Mouse (Mus musculus) monocyte, adult 5-6 weeks (primary cell): ENCODE measurements at regions not wholly inside any gene's neighbourhood (a gene's known extent, or its start where the extent isn't known, plus 50 kb on each side); places are given as distances from the start of the nearest gene placed in this dataset.
"Not testable (repeated sequence)": the region's sequence is repeated elsewhere in the genome, so short reads cannot be mapped to it uniquely, and the experiment has no call there.

ENCODE experiments used
- ATAC-seq: fragments of 153-309, 156-312 bp; replicated peaks from 2 replicates; pipeline ENCODE4 v1.8.0; 2017; ENCODE audit warnings: mild to moderate bottlenecking; ENCODE audit not compliant: low TSS enrichment, insufficient number of reproducible peaks, severe bottlenecking, poor library complexity, low FRiP score

DNA sequence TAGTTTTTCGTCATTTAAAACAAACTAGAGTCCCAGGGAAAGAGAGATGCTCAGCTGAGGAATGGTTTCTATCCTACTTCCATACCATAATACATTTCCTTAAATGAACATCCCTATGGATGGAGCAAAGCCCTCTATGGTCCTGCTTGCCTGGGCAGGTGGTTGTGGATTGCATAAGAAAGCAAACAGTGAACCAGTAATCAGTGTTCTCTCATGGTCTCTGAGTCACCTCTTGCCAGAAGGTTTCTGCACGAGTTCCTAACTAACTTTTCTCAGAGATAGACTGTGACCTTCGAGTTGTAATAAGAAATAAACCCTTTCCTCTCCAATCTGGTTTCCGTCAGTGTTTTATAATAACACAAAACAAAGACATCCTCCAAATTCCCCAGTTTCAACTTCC, 62.9 kb upstream of the Bet1 start:
- no peak for ATAC-seq

DNA sequence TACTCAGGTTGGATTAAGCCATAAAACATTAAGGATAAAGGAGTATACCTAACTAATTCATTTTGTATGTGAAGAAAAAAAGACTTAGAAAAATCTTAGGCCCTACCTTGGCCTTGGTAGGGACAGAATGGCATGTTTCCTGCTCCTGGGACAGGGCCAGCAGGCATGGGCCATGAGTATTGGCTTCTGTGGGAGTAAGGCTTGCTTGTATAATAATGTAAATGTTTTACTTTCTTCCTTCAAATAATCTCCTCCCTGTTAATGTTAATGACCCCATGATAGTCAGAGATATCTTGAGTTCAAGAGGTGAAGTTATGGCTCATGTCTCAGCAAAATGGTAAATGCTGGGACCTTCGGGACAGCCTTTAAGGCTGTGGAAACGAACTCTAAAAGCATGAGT, 71.5 kb upstream of the Bet1 start:
- no peak for ATAC-seq

DNA sequence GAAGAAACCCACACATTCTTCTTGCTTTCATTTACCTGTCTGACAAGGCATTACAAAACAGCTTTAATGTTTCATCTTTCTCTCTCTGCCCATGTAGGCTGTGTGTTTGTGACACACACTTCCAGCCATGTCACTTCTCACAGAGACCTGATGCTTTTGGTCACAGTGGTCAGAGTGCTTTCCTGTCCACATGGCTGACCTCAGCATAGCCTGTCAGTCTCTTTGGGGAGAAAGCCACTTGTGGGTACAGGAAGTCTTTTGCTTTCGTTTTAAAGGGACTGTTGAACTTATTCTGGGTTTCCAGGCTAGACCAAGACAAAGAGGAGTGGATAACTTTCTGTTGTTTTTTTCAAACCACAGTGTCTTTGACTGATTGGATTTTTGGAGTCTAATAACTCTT, 77.0 kb upstream of the Bet1 start:
- 0 out of 2 replicates have a peak, but pooled peaks have one; percentile 40 for ATAC-seq

DNA sequence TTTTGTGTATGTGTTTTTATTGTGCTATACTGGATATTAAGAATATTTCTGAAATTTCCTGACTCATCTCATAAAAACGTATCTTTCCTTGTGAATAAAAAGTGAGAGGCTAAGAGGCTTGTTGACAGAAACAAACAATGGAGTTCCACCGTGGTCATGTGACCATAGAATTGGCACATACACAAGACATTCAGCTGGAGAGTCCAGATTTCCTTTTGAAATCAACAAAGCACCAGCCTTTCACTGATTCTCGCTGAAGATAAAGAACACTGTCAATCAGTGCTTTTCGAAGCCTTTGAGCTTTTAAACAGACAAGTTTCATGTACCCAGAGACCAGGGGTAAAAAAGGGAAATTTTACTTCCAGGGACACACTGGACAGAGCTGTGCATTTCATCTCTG, 80.3 kb upstream of the Bet1 start:
- ATAC-seq: no peak

DNA sequence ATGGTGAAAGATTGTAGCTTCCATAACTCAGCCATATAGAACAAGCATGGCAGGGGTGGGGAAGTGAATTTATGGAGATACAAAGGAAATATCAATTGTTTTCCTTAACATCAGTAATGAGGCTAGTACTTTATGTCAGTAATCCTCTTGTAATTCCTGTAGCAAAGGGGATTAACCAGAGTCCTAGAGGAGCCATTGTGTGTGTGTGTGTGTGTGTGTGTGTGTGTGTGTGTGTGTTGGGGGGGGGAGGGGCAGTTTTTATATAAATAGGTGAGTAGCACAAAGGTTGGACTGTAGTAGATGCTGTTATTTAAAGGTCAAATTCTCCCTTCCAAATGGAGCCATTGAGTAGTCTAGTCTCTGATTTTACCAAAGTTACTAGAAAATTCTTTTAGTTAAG, 81.0 kb upstream of the Bet1 start:
- no peak for ATAC-seq

DNA sequence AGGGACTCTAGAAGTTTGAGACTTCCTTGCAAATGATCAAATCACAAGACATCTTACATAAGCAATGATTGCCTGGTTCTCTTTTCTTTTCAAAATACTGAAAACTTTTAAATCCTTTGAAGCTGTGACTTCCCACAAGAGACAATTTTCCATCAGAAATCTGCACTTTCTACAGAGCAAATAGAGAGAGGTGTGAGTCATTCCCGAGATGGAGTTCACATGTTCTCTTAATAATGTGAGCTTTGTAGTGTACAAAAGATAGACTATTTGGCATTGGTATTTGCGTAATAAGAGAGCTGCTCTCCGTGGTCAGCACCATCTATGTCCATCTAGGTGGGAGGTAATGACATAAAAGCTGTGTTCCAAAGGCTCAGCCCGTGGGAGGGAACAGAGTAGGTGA, 84.8 kb upstream of the Bet1 start:
- ATAC-seq: no peak

DNA sequence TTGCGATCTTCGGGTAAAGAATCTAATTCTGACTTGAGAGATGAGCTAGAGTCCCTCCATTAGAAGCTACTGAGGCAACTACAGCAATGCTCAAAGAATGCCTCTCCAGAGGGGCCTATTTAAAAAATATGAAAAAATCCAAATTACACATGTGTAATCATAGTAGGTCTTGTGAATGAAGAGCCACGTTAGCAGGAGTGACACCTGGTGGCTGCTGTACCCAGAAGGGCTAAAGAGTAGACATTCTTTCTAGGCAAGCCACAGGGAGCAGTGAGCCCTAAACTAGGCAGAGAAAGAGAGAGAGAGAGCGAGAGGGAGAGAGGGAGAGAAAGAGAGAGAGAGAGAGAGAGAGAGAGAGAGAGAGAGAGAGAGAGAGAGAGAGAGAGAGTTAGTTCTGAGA, 100.9 kb upstream of the Bet1 start:
- no peak for ATAC-seq

DNA sequence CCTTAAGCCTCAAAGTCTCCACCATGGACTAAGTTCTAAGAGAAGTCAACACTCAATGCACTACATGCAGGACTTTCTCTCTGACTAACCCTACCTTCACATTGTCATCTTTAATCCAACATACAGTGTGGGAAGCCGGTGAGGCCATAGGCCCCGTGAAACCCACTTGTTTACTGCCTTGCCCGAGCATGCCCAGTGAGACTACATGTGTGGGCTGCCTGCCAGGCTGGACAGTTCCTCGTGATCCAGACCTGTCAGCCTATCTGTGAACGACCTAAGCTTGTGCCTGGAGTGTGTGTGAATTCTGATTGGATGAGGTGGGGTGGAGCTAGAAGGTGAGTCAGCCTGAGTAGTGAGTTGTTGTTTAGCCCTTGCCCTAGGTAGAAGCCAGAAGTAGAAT, 104.2 kb upstream of the Bet1 start:
- ATAC-seq: not testable (repeated sequence)

DNA sequence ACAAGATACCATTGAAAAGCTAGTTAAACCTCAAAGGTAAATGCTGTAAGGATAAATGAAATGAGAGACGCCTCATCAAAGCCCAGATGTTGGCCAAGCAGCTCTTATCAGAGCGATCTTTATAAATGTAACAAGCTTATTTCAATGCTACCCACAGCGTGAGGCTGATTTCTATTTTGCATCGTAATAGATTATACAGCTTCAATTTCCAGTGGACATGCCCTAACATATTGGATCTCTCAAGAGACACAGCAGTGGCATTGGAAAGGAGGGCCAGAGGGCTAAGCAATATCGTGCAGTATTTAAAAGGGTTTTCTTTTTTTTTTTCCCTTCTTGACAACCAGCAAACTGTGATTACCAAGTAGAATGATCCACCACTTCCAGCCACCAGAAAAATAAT, 106.5 kb upstream of the Bet1 start:
- ATAC-seq: no peak

DNA sequence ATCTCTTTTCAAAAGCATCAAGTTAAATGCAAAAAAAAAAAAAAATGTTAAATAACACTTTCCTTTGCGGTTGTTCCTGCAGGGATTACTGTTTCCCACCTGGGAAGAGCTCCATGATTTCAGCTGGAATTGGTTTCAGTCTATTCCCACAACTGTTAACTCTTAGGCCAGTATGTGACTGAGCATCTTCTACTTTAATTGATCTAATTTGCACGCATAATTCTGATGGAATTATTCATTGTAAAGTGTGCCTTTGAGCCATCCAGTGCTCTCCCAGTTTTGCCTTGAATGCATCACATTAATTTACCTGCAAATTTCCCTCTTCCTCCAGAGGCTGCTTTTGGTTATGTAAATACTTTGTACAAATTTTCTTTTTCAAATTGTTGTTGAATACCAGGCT, 114.4 kb upstream of the Bet1 start:
- ATAC-seq: no peak

DNA sequence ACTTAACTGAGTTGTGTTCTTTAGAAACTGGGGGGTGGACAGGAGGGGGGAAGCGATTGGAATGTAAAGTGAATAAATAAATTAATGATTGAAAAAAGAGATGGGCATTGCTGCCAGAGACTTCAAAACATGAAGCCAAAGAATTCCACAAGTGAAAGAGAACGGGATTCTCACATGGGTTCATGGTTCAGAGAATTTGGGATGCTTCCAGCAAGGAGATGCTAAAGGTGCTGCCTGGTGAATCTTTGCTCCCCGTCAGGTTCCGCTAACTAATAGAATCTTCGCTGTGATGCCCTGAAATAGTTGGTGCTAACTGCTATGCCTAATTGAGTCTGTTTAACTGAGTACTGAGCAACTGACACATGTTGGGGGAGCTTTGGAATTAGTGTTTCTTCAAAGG, 118.9 kb upstream of the Bet1 start:
- ATAC-seq: no peak

DNA sequence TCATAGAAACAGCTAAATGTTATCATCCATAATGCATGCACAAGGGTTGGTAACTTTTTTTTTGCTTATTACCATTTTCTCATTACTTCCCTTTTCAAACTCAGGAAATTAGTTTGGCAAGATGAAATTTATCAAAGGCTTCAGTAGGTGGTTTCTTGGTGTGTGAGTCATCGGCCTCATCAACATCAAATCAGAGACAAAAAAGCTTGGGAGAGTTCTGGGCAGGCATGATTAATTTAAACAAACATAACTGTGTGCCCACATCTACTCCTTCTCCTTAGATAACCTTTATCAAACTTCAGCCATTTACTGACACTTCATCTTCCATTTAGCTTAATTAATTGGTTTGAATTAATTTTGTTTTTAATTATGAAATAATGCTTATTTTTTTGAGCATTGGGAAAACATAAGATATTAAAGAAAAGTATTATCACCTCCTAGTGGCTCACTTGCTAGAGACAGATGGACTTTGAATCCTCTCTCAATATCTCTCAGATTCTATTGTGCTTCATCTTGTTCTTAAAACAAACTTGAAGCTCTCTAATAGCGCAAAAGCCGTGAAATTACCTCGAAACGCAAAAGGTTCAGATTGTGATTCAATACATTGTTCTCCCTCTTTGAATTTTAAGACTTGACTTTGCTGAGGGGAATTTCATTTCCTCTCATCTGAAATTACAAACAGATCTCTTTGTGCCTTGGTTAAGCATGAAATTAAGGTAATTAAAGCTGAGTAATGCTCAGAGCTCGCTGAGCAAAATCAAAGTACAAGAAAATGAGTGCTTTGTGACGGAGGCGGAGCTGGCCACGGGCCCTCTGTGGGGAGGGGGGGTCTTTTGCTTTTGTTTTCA, 158.7 kb upstream of the Bet1 start:
- ATAC-seq: no peak

DNA sequence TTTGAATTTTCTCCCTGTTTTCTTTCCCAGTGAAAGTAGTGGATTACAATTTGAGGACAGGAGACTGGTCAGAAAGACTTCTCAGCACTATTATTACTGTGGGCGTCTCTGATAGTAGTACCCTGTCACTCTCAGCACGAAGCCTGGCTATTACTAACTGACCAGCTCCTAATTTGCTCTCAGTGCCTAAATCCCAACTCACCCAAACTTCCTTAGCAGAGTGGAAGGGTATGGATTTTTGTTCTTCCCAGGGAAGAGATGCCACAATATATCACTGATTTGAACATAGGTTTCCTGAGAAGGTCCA, 159.3 kb upstream of the Bet1 start:
- ATAC-seq: no peak

DNA sequence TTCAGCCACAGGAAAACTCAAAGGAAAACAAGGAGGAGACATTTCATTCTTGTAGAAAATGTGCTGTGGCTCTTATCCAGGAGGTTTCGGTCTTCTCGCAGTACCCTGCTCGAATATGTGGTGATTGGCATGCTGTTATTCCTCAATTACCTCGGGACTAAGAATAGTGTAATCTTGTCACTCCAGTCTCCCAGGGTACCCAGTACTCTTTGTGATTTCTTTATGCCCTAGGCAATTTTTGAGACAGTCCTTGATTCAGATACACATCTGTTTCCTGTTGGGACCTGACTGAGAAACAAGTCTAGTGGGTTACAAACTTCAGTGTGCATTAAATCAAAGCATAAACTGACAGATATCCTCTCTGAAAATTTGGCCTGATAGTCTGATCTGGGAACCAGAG, 189.8 kb upstream of the Bet1 start:
- no peak for ATAC-seq

DNA sequence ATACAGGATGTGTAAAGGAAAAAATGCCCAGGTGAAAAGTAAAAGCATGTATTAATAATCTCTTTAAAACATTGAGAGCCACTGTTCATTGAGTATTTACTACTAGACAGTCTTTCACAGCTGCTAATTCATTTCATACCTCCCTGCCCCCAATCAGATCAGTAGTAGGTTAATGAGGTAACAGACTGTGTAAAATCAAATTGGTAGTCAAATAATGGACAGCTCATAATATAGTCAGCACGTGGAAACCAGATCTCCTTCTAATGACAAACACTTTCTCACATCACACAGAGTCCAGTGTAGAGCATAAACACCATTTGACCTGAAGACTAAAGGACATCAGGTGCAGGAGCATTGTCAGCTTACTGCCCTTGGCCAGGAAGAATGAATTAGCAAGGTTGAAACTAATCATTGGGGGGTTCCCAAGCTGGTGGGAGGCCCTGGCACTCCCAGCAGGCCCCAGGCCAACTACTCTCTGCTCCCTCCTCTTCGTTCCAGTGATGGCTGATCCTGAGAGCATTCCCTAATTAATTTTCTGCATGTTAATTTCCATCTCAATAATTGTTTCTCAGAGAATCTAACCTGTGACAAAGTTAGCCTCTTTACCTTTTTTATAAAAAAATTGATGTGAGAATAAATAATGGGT, 190.6 kb upstream of the Bet1 start:
- no peak for ATAC-seq

DNA sequence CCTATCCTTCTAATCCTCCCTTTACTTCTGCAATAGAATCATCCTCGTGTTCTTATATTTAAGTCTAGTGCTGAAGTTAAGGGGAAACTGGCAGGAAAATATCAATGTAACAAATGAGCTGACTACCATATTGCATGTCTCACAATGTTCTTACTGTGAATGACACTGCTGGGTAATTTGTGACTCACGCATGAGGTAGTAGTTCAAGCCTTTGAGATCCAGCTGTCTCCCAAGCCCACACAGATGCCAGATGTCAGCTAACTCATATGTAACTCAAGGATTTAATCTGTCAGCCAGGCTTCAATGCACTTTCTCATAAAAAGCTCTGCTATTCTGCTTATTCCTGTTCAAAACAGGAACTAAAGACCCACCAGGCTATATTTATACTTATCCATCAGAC, 204.6 kb upstream of the Bet1 start:
- ATAC-seq: no peak

DNA sequence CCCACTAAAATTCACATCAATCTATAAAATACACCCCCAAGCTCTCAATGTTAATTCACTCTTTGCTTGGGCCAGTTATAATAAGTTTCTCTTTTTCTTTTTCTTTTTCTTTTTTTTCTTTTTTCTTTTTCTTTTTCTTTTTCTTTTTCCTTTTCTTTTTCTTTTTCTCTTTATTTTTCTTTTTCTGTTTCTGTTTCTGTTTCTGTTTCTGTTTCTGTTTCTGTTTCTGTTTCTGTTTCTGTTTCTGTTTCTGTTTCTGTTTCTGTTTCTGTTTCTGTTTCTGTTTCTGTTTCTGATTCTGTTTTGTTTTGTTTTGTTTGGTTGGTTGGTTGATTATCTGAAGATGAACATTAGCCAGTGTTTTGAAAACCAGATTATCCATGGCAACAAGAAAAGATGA, 201.2 kb upstream of the Col1a2 start:
- ATAC-seq: not testable (repeated sequence)

DNA sequence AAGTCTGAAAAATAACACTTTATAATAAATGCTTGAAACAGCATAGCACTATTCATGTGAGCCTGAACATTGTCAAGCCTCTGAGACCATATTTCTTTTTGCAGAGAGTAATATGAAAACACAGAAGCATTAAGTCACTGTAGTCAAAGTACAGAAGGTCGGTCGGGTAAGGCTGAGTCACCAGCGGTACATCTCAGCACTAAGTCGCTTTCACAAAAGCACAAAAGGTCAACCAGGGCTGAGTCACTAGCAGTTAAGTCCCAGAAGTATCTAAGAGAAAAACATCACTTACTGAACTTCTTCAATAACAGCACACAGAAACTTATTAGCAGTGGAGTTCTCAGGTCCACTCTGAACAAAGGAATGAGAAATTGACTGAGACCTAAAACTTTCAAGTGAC, 154.7 kb upstream of the Col1a2 start:
- no peak for ATAC-seq

DNA sequence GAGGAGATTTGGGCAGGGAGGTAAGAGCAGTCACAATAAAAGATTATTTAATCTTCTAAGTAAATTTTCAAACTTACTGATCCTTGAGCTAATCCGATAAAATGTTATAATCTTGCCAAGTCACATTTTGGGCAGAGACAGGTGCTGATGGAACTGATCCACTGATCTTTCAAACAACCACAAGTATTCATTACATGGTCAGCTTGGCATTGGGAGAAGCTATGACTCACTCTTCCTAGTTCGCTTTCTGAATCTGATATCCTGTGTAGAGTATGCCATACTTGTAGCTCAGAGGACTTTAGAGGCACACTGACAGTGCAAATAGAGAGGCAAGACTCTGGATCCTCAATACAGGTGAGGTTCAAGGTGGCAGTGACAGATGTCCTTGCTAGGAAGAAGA, 142.4 kb upstream of the Col1a2 start:
- no peak for ATAC-seq

DNA sequence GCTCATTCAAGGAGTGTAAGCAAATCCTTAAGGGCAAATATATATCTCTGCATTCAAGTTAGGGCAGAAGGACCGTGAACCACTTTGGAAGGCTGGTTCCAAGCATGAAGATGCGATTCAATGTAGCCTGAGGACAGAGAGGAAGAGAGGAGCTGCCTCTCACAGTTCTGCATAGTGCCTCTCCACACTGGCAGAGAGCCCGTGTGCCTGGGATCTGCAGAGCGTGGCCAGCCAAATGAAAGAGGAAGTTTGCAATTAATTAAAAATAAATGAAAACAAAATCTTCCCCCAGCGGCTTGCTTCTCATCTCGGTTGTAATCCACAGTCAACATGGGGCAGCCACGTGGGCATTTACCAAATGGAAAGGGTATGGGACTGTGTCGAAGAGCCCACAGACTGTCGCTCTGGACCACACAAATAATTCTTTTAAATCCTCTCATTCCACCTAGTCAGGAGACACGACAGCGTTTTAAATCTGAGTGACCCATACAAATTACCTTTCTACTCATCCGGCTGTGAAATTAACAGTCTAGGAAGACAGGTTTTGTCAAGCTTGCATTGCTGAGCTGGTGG, 129.1 kb upstream of the Col1a2 start:
- no peak for ATAC-seq
